Mouse (Mus musculus) mouse trophoblast stem cell (cell line): ENCODE data around the gene Cryge.

ENCODE experiments used
- in situ Hi-C, 2 experiments: fragments of 300-500 bp; cut with MseI, MboI; formaldehyde crosslinking; loops; 2 replicates in 1 of 2; 3 replicates in 1 of 2; pipeline ENCODE4 v1.15.1; 2025

Cryge gene

DNA sequence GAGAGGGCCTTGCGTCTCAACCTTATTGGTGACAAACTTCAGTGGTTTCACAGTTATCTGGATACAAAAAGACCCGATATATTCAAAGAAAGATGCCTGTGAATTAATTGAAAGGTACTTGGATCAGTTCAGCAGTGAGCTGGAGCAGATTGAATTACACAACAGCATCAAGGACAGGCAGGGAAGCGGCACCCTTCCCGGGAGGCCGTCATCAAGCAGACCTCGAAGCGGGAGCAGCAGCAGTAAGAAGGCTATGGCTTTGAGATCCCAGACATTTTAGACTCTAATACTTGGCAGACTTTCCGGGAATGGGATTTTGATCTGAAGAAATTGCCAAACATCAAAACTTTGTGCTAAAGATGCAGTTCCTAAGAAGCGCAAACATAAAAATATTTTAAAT lies 22.7 kb downstream of the Cryge start:
- in situ Hi-C loops, result no loop called here

DNA sequence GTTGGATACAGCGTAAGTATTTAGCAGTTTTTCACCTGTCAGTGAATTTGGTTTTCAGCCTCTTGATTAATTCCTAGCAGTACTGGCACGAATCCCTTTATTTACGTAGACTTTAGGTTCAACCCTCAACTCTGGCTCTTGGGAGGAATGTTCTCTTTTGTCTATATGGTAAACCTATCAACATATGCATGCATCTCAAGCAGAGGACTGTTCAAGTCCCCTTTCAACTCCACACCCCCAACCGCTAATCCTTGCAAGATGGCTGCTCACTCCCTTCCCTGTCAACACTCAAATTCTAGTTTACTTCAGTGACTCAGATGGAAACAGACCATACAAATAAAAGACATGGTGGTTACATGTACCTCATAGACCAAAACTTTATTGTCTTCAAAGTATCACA lies 38.2 kb downstream of the Cryge start:
- in situ Hi-C loops, result no loop called here

DNA sequence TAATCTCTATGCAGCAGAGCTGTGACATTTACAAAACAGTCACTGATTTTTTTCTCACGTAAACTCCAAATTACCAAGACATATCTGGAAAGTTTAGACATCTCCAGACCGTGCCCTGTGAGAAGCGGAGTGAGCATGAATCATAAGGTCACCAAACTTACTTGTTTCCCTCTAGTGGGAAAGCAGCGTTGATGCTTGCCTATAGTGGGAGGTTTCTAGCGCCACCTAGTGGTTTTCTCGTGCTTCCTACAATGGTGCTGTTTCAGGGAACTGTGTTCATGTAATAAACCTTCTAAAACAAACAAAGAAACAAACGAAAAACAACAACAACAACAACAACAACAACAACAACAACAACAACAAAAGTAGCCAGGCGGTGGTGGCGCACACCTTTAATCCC lies 40.8 kb downstream of the Cryge start:
- in situ Hi-C loops, result no loop called here

DNA sequence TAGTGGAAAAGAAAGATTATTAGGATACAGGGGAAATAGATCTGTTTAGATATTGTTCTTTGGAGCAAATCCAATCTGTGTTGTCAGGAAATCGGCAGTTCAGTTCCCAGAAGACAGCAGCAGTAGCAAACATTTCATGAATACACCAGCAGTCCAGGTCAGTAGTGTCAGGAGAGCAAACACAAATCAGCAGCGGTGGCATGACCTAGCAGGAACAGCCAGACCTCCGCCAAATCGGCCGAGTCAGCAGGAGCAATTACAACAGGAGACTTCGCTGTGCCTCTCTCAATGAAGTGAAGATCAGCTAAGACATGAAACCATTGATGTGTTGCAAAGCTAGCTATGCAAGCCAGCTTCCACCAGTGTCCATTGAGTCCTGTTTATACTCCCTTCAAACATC lies 45.4 kb downstream of the Cryge start:
- in situ Hi-C loops, result no loop called here

DNA sequence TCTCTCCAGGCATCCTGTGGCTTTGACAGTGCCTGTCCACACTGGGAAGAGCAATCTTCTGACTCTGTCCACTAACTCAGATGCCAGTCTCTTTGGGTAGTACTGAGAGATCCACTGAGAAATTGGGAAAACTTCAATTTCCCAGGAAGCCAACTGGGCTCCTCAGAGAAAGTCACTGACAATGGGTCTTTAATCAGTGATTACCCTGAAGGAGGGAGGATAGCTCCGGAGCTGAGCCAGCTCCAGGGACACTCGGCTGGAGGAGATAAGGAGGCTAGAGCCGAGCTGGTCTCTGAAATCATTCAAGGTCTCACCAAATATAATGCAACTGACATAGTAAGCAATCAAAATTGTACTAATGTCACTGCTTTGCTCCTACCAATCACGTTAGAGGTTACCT lies 46.4 kb downstream of the Cryge start:
- in situ Hi-C loops, result no loop called here
